Mouse (Mus musculus) liver, embryonic 14.5 days (tissue): ENCODE results near the gene Macrod1.

Source experiments
- CTCF ChIP-seq: IDR thresholded peaks from 2 replicates; pipeline ENCODE4 v1.5.1; 2016; ENCODE audit warnings: antibody characterized with exemption, low read depth, control low read depth
- EP300 ChIP-seq: IDR thresholded peaks from 2 replicates; pipeline ENCODE4 v1.6.1; 2016; ENCODE audit warnings: antibody characterized with exemption, low read depth

GRCm38 (mm10) chr19:7239574-7239973 is 183.0 kb downstream of the Macrod1 start:
- TF ChIP-seq CTCF: no peak
- TF ChIP-seq EP300: no peak
